Mouse (Mus musculus) embryonic fibroblast, embryonic 13.5 days (primary cell): ENCODE data around the gene Tnfsf11. TPM values are rescaled to one million over a fixed set of nuclear protein-coding genes. Genes with fewer than 3 reads are reported as not detected.

Source experiments
- H3K27ac ChIP-seq: 2 replicates; pipeline ENCODE4 v1.5.1; 2012; ENCODE audit warnings: low read length, control low read depth, inconsistent platforms; ENCODE audit not compliant: insufficient read depth
- H3K4me1 ChIP-seq: 2 replicates; pipeline ENCODE4 v1.6.1; 2011; ENCODE audit warnings: low read length; ENCODE audit not compliant: control insufficient read depth, insufficient read depth
- H3K4me3 ChIP-seq: 2 replicates; pipeline ENCODE4 v1.5.1; 2011; ENCODE audit warnings: mild to moderate bottlenecking, control low read depth, low read length; ENCODE audit not compliant: insufficient read depth
- CTCF ChIP-seq: IDR thresholded peaks from 2 replicates; pipeline ENCODE4 v1.5.1; 2011; ENCODE audit warnings: mild to moderate bottlenecking, control low read depth, low read length, moderate library complexity, borderline replicate concordance; ENCODE audit not compliant: insufficient read depth
- POLR2A ChIP-seq: IDR thresholded peaks from 2 replicates; pipeline ENCODE4 v1.6.1; 2011; ENCODE audit warnings: low read depth, mild to moderate bottlenecking, control low read depth, low read length, moderate library complexity
- polyA plus RNA-seq: library from polyadenylated mRNA; stranded (reverse); fragments of >200 nt; gene quantifications from 2 replicates; pipeline ENCODE4 v1.2.4, GENCODE M21; 2011; ENCODE audit warnings: low read depth; ENCODE audit not compliant: missing spikeins, insufficient read length

Tnfsf11 gene
- polyA plus RNA-seq, 1 experiment, result 7.5 TPM

- Histone ChIP-seq H3K27ac (peak overlapping the region; percentile 83), H3K4me1 (peaks cover 12% of the 10 kb centered on the region), H3K4me3 (no peak overlapping the region)
- TF ChIP-seq CTCF (no peak), POLR2A (no peak)
These were observed 22.9 kb upstream of the Tnfsf11 start for GRCm38 (mm10) chr14:78330576-78331300.

- Histone ChIP-seq H3K4me1 (peaks cover 12% of the 10 kb centered on the region), H3K4me3 (no peak overlapping the region), H3K27ac (peak overlapping the region; percentile 83)
- TF ChIP-seq POLR2A (no peak), CTCF (no peak)
These were observed 22.1 kb upstream of the Tnfsf11 start for GRCm38 (mm10) chr14:78329765-78330451.

GRCm38 (mm10) chr14:78323356-78323755 is 15.5 kb upstream of the Tnfsf11 start:
- Histone ChIP-seq H3K27ac (no peak overlapping the region), H3K4me1 (no peaks in the 10 kb centered on the region), H3K4me3 (no peak overlapping the region)
- TF ChIP-seq CTCF (no peak), POLR2A (no peak)

GRCm38 (mm10) chr14:78322916-78323315 is 15.1 kb upstream of the Tnfsf11 start:
- H3K4me3 ChIP-seq, result no peak overlapping the region
- TF ChIP-seq CTCF (no peak), POLR2A (no peak)
- no peak overlapping the region for H3K27ac ChIP-seq
- H3K4me1 ChIP-seq, result no peaks in the 10 kb centered on the region

GRCm38 (mm10) chr14:78320248-78320647 is 12.4 kb upstream of the Tnfsf11 start:
- no peak overlapping the region for H3K27ac ChIP-seq
- H3K4me1 ChIP-seq, result no peaks in the 10 kb centered on the region
- H3K4me3 ChIP-seq, result no peak overlapping the region
- TF ChIP-seq POLR2A (no peak), CTCF (no peak)

GRCm38 (mm10) chr14:78319580-78319979 is 11.7 kb upstream of the Tnfsf11 start:
- Histone ChIP-seq H3K4me1 (no peaks in the 10 kb centered on the region), H3K27ac (no peak overlapping the region), H3K4me3 (no peak overlapping the region)
- TF ChIP-seq CTCF (no peak), POLR2A (no peak)

GRCm38 (mm10) chr14:78319000-78319399 is 11.2 kb upstream of the Tnfsf11 start:
- TF ChIP-seq CTCF (no peak), POLR2A (no peak)
- Histone ChIP-seq H3K4me1 (no peaks in the 10 kb centered on the region), H3K4me3 (no peak overlapping the region), H3K27ac (no peak overlapping the region)

GRCm38 (mm10) chr14:78317623-78318022 is 9.8 kb upstream of the Tnfsf11 start:
- no peak for TF ChIP-seq POLR2A
- TF ChIP-seq CTCF, result no peak
- no peak overlapping the region for H3K4me3 ChIP-seq
- H3K4me1 ChIP-seq, result no peaks in the 10 kb centered on the region
- H3K27ac ChIP-seq, result no peak overlapping the region

- H3K27ac ChIP-seq, result no peak overlapping the region
- no peaks in the 10 kb centered on the region for H3K4me1 ChIP-seq
- H3K4me3 ChIP-seq, result no peak overlapping the region
- no peak for TF ChIP-seq CTCF
- TF ChIP-seq POLR2A, result no peak
These were observed 6.9 kb downstream of the Tnfsf11 start for GRCm38 (mm10) chr14:78300914-78301313.

GRCm38 (mm10) chr14:78292687-78293086 is 15.2 kb downstream of the Tnfsf11 start:
- no peak overlapping the region for H3K4me3 ChIP-seq
- 0 out of 2 replicates have a peak, but pooled peaks cover 2% of the 10 kb centered on the region for H3K4me1 ChIP-seq
- no peak overlapping the region for H3K27ac ChIP-seq
- no peak for TF ChIP-seq CTCF
- no peak for TF ChIP-seq POLR2A
